Mouse (Mus musculus): ENCODE measurements around the gene Gm20604. TPM values are rescaled to one million over a fixed set of nuclear protein-coding genes. Genes with fewer than 3 reads are reported as not detected.

Gene Gm20604
- total RNA-seq, 2 experiments from 2014 or later = 2.3 to 2.4 TPM

DNA sequence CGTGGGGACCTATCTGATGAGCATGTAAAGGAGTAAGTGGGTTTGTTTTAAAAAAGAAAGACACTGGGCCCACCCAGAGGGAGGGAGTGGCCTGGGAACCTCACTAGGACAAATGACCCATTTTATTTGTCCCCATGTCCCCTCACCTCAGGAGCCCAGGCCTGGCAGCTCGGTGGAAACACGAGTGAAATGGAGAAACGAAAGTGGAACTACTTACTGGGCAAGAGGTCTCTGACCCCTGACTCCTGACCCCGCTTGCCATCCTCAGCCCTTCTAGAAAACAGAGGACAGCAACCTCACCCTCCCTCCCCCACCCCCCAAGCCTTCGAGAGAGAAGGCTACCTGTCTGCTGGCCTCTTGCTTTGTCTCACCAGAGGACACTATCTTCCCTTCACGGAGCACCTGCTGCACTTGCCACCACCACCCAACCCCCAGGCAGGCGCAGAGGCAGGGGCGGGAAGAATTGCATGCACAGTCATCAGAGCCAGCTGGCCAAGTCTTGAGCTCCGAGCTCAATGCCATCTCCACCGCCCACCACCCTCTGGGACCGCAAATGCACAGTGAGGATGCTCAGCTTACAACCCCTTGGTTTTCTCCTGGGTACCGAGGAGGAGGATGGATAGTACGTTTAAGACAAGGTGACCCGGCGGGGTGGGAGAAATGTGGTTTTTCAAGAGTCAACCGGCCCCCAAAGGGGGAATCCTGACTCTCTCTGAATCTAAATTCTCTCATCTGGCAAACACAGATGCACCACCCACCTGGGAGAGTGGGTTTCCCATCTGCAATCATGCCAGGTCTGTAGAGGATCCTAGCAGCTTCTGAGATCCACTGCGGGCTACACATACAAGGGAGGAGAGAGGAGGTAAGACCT lies 62.9 kb downstream of the Gm20604 start:
- intact Hi-C loops (cut with DNase I) = no loop called here

DNA sequence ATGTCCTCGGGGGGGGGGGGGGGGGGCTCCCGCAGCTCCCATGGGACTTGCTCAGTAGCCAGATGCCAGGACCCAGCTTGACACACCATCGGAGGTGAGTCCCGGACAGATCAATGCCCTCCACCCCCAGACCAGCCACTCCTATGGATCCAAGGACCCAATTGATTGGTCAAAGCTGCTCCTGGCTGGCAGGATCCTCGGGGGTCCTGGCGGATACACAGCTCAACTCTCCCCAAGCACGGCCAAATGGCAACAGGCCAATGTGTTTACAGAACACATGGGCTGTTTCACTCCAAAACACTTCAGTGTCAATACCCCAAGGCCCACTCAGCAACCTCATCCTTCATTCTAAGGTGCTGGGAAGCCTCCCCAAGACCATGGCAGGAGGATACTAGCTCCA lies 66.7 kb downstream of the Gm20604 start:
- intact Hi-C loops (cut with DNase I) = no loop called here

More for the DNA sequence above, 62.9 kb downstream of the Gm20604 start:
- no peak for DNase-seq

More for the DNA sequence above, 66.7 kb downstream of the Gm20604 start:
- no peak for DNase-seq

Other genes with a start within 250 kb of the Gm20604 start
- gene Chga, start 203.7 kb downstream of the Gm20604 start, total RNA-seq (2021) = not detected
- 1 to 10 TPM; 6.3 to 8.4 TPM for gene Itpk1, start 53.7 kb downstream of the Gm20604 start, total RNA-seq (2021)
- 1 to 10 TPM; 3.2 to 5.4 TPM for gene Moap1, start 15.0 kb downstream of the Gm20604 start, total RNA-seq (2021)
- gene Tmem251, start 14.9 kb downstream of the Gm20604 start, total RNA-seq (2021) = 1 to 10 TPM; 2.0 to 2.2 TPM
- gene Gm28051, start 907 bp downstream of the Gm20604 start, total RNA-seq (2021) = not detected
- gene Gon7, start 869 bp downstream of the Gm20604 start, total RNA-seq (2021) = 1 to 10 TPM; 7.7 to 8.5 TPM
- gene Ubr7, start 705 bp downstream of the Gm20604 start, total RNA-seq (2021) = 10 to 100 TPM; 11.9 to 15.1 TPM
- 10 to 100 TPM; 14.4 to 15.6 TPM for gene Btbd7, start 119.8 kb upstream of the Gm20604 start, total RNA-seq (2021)
- not detected for gene Cox8c, start 140.6 kb upstream of the Gm20604 start, total RNA-seq (2021)
- under 1 TPM; 0.05 to 0.12 TPM for gene Unc79, start 190.2 kb upstream of the Gm20604 start, total RNA-seq (2021)